Mouse (Mus musculus): ENCODE data around the gene Adamts16. TPM values are rescaled to one million over a fixed set of nuclear protein-coding genes. Genes with fewer than 3 reads are reported as not detected.

The Adamts16 gene
- polyA plus RNA-seq (2012): not detected in 2 replicates

DNA sequence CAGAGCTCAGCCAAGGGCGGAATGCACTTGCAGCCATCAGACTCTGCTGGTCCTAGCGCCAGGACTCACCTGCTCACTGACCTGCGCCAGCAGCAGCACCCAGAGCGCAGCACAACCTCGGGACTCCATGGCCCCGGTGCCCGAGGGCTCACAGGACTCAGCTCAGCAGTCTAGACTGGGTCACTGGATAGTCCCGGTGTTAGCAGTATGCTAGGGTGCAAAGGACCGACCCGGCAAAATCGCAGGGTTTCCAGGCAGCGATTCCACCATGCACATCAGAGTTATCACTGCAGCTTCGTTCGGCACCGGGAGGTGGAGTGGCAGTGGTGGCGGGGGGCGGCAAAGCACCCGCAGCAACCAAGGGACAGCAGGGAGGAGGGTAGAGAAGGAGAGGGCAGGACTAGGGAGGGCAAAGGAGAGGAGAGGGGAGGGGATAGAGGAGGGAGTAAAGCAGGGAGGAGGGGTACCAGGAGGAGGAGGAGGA lies at the start of gene Adamts16:
TSS of gene Adamts16 (minus strand) at position 391 of the 484 bp plus-strand sequence.

Other genes starting within 250 kb of the Adamts16 start
- gene Ice1, start 204.2 kb downstream of the Adamts16 start, polyA plus RNA-seq (2012): 5.8 and 8.1 TPM in 2 replicates